Mouse (Mus musculus) adrenal gland, postnatal 25 days (tissue): ENCODE data around the gene Map1lc3b. TPM values are rescaled to one million over a fixed set of nuclear protein-coding genes. Genes with fewer than 3 reads are reported as not detected.
"Not testable (repeated sequence)": the region's sequence is repeated elsewhere in the genome, so short reads cannot be mapped to it uniquely, and the experiment has no call there.

Experiments
- DNase-seq: peaks from one replicate; pipeline ENCODE4 v3.0.0; 2021; ENCODE audit warnings: mixed read lengths
- total RNA-seq: library from RNA; stranded (reverse); gene quantifications from 2 replicates; pipeline ENCODE4 v1.2.3, GENCODE M21; 2021

Map1lc3b gene
- total RNA-seq, 1 experiment from 2014 or later, result 182 TPM

GRCm38 (mm10) chr8:121572121-121572520 lies 18.0 kb upstream of the Map1lc3b start:
- no peak for DNase-seq

GRCm38 (mm10) chr8:121573275-121573674 lies 16.9 kb upstream of the Map1lc3b start:
- DNase-seq, result peak; percentile 88

GRCm38 (mm10) chr8:121575661-121576060 lies 14.5 kb upstream of the Map1lc3b start:
- no peak for DNase-seq

- DNase-seq, result no peak
Observed at GRCm38 (mm10) chr8:121577751-121578675, 12.1 kb upstream of the Map1lc3b start.

GRCm38 (mm10) chr8:121578676-121579451 lies 11.3 kb upstream of the Map1lc3b start, which contains the start of gene Fbxo31:
Gene Fbxo31 (minus strand): TSS chr8:121578806.
- peak; percentile 94 for DNase-seq

GRCm38 (mm10) chr8:121580465-121580864 lies 9.7 kb upstream of the Map1lc3b start:
- no peak for DNase-seq

- DNase-seq, result no peak
Observed at GRCm38 (mm10) chr8:121583653-121584052, 6.5 kb upstream of the Map1lc3b start.

GRCm38 (mm10) chr8:121584730-121585129 lies 5.4 kb upstream of the Map1lc3b start:
- DNase-seq, result no peak

- peak; percentile 99 for DNase-seq
Observed at GRCm38 (mm10) chr8:121585159-121585825, 4.9 kb upstream of the Map1lc3b start.

GRCm38 (mm10) chr8:121588750-121589149 lies 1.4 kb upstream of the Map1lc3b start:
- no peak for DNase-seq

- DNase-seq, result no peak
Observed at GRCm38 (mm10) chr8:121589205-121589726, 895 bp upstream of the Map1lc3b start.

- DNase-seq, result no peak
Observed at GRCm38 (mm10) chr8:121591178-121592066, 1.3 kb downstream of the Map1lc3b start.

GRCm38 (mm10) chr8:121593293-121593692 lies 3.1 kb downstream of the Map1lc3b start:
- DNase-seq, result no peak

GRCm38 (mm10) chr8:121593983-121594382 lies 3.8 kb downstream of the Map1lc3b start:
- no peak for DNase-seq

GRCm38 (mm10) chr8:121597492-121597891 lies 7.3 kb downstream of the Map1lc3b start:
- DNase-seq, result not testable (repeated sequence)

GRCm38 (mm10) chr8:121598190-121598589 lies 8.0 kb downstream of the Map1lc3b start:
- no peak for DNase-seq

- peak; percentile 85 for DNase-seq
Observed at GRCm38 (mm10) chr8:121598892-121599291, 8.7 kb downstream of the Map1lc3b start.

- no peak for DNase-seq
Observed at GRCm38 (mm10) chr8:121599842-121600241, 9.7 kb downstream of the Map1lc3b start.

- DNase-seq, result no peak
Observed at GRCm38 (mm10) chr8:121602411-121602810, 12.2 kb downstream of the Map1lc3b start.

- peak; percentile 65 for DNase-seq
Observed at GRCm38 (mm10) chr8:121602860-121603259, 12.7 kb downstream of the Map1lc3b start.

GRCm38 (mm10) chr8:121603801-121604200 lies 13.6 kb downstream of the Map1lc3b start:
- DNase-seq, result no peak
